ENCODE assay signal across 25 mouse cellular contexts in the genomic region with DNA sequence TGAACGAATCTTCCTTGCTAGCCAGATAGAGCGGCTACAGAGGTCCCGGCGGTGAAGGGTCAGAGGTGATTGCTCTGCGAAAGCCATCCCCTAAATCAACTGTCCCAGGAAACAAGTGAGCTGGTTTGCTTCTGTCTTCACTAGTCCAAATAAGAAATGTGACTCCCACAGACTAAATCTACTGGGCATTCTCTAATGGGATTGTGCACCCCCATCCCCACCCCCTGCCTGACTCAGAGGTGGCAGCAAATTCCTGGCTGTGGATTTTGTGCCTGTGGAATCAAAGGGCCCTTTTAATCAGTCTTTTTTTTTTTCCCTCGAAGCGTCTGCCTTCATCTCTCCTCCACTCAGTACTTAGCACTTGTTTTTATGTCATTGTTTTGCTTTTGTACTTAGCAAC. TPM values are rescaled to one million over a fixed set of nuclear protein-coding genes. Genes with fewer than 3 reads are reported as not detected.
DNase-seq lines count a peak whose midpoint lies in the region; TF ChIP-seq lines count a peak whose summit lies in the region.
"Had no signal": no experiment of that assay in that cellular context is flagged by ENCODE, and none has a peak within 500 bp of the region (broad histone marks: within the 10 kb centered on the region; RNA-seq: fewer than 3 reads in every experiment).

A gene (minus strand): TSS at position 325 of the 400 bp plus-strand sequence.

- H3K27ac ChIP-seq in gastrocnemius, adult 2 months, result peak within 1 kb of the TSS; percentile 44; the same call in 1 of the 2 replicates
- H3K27ac ChIP-seq: embryonic facial prominence, embryonic 13.5 days; forebrain, embryonic 15.5 days; heart, adult 2 months; hindbrain, embryonic 12.5 days; left cerebral cortex, adult 2 months; liver, embryonic 13.5 days; neural tube, embryonic 13.5 days; stomach, postnatal 0 days had no signal

- intact Hi-C loops in gastrocnemius, adult 2 months (cut with DNase I), result no loop called here
- intact Hi-C loops in gastrocnemius, postnatal 14 days (cut with DNase I; ENCODE audit: low total_unique reads), result no loop called here

- no peak for TF ChIP-seq CTCF in gastrocnemius, adult 2 months (IDR thresholded peaks at IDR 0.05)

- H3K4me3 ChIP-seq in gastrocnemius, adult 2 months, result peak within 1 kb of the TSS; percentile 13; the same call in 1 of the 2 replicates
- H3K4me3 ChIP-seq: embryonic facial prominence, embryonic 13.5 days; forebrain, embryonic 15.5 days; heart, adult 2 months; hindbrain, embryonic 12.5 days; left cerebral cortex, adult 2 months; liver, embryonic 13.5 days; megakaryocyte, embryonic 14.5 days; neural tube, embryonic 13.5 days had no signal

- no peak for DNase-seq in gastrocnemius, adult 2 months
- DNase-seq in gastrocnemius, postnatal 14 days, result no peak
- DNase-seq in kidney, postnatal 10 days, result peak; percentile 9
- no peak for DNase-seq in kidney, adult 9 months
- DNase-seq in Muller cell, postnatal 12 days (ENCODE audit: inconsistent ontology term), result peak; percentile 94
- DNase-seq in embryo, embryonic 9.5 days (ENCODE audit: extremely low spot score), result peak; percentile 32
- no peak for DNase-seq in ovary, adult 18-20 months (ENCODE audit: low spot score)
- no peak for DNase-seq in thymus, postnatal 25 days
- DNase-seq: adrenal gland, adult 2 months; cerebellum, adult 11 months; cerebellum, adult 9-11 months; gastrocnemius, postnatal 25 days; heart, adult 2 months; liver, embryonic 13.5 days; lung, adult 2 months; lung, postnatal 36 days; midbrain, embryonic 14.5 days; right cerebral cortex, postnatal 14 days had no signal

RNA-seq across cellular contexts. Expression of the gene that starts here (rescaled TPM):
- total RNA-seq in gastrocnemius, adult 2 months (2021), result 1 to 10 TPM; 1.8 to 2.2 TPM
- 1 to 10 TPM; 2.3 to 4.3 TPM for total RNA-seq in gastrocnemius, postnatal 14 days (2021)

Comparison
In these comparisons a context has a peak if more than half of its experiments do, and no peak if none do; other contexts are left out.
1. DNase-seq: peak in kidney, postnatal 10 days (single experiment), Muller cell, postnatal 12 days (single experiment) and embryo, embryonic 9.5 days (single experiment); none in gastrocnemius, adult 2 months (single experiment), gastrocnemius, postnatal 14 days (single experiment), kidney, adult 9 months (single experiment), ovary, adult 18-20 months (single experiment) and thymus, postnatal 25 days (single experiment).